Mouse (Mus musculus) thymus, adult 2 months (tissue): ENCODE results near the gene Tuba8.

Experiments used
- CTCF ChIP-seq: fragments of 200-500 bp; IDR thresholded peaks from 2 replicates; pipeline ENCODE4 v1.5.1; 2012; ENCODE audit warnings: mild to moderate bottlenecking, control low read depth, low read length, moderate library complexity, borderline replicate concordance; ENCODE audit not compliant: control insufficient read depth, poor library complexity, insufficient read depth; ENCODE audit errors: extremely low read depth
- POLR2A ChIP-seq: fragments of 200-500 bp; IDR thresholded peaks from 2 replicates; pipeline ENCODE4 v1.6.1; 2012; ENCODE audit warnings: mild to moderate bottlenecking, low read length, control low read depth, moderate library complexity; ENCODE audit not compliant: control insufficient read depth, poor library complexity, insufficient read depth; ENCODE audit errors: extremely low read depth

GRCm38 (mm10) chr6:121218002-121218401 is 7.5 kb downstream of the Tuba8 start:
- TF ChIP-seq CTCF (no peak), POLR2A (0 out of 2 replicates have a peak, but pooled peaks have one; percentile 26)
